Mouse (Mus musculus): ENCODE data around the gene Utp14b. TPM values are rescaled to one million over a fixed set of nuclear protein-coding genes. Genes with fewer than 3 reads are reported as not detected.

Gene Utp14b
- total and polyA plus RNA-seq, 3 experiments, result 6.5 to 9.6 TPM; not detected in 1

- peaks cover 6 to 15% of the 10 kb centered on the region in 2 experiments for H3K36me3 ChIP-seq (ENCODE audit: control insufficient read depth in 1 of 2, insufficient read depth in 2 of 2, low read length in 2 of 2)
- H3K79me2 ChIP-seq (ENCODE audit: control insufficient read depth, insufficient read depth, low read length, poor library complexity), result peaks cover 29% of the 10 kb centered on the region
- peaks cover 8 to 11% of the 10 kb centered on the region in 2 experiments; a peak in 3 of 4 replicates for H3K4me1 ChIP-seq (ENCODE audit: control insufficient read depth in 1 of 2, insufficient read depth in 2 of 2, low read length in 2 of 2)
- H3K9me3 ChIP-seq (replicated peaks; ENCODE audit: insufficient read depth, low read length), result no peaks in the 10 kb centered on the region
- no peak overlapping the region for H3K9ac ChIP-seq (ENCODE audit: control insufficient read depth, low read depth, low read length, poor library complexity, severe bottlenecking)
- H3K27ac ChIP-seq (ENCODE audit: control insufficient read depth, low read depth, low read length), result no peak overlapping the region
- H3K27me3 ChIP-seq (ENCODE audit: control insufficient read depth in 1 of 2, insufficient read depth in 2 of 2, low read length in 2 of 2), result no peaks in the 10 kb centered on the region
- DNase-seq (ENCODE audit: low read depth, low spot score), result no peak
- no peak overlapping the region for H3K4me3 ChIP-seq (ENCODE audit: control insufficient read depth in 1 of 2, insufficient read depth in 1 of 2, low read depth in 2 of 2, low read length in 2 of 2)
- no peak for TF ChIP-seq MAZ (IDR thresholded peaks at IDR 0.05; ENCODE audit: low read depth, low read length)
- TF ChIP-seq CHD1 (IDR thresholded peaks at IDR 0.05; ENCODE audit: low read depth, low read length), result no peak
- TF ChIP-seq NRF1 (IDR thresholded peaks at IDR 0.05; ENCODE audit: insufficient read depth, low read depth, low read length, poor library complexity, severe bottlenecking), result no peak
- TF ChIP-seq ZMIZ1 (IDR thresholded peaks at IDR 0.05; ENCODE audit: low read depth, low read length), result no peak
- no peak for TF ChIP-seq HCFC1 (IDR thresholded peaks at IDR 0.05; ENCODE audit: low read depth, low read length)
- TF ChIP-seq SMC3 (IDR thresholded peaks at IDR 0.05; ENCODE audit: low read depth, low read length), result no peak
- no peak for TF ChIP-seq MEF2A (IDR thresholded peaks at IDR 0.05; ENCODE audit: extremely low read depth, insufficient replicate concordance, low read depth, low read length, poor library complexity, severe bottlenecking)
- TF ChIP-seq GABPA (IDR thresholded peaks at IDR 0.05; ENCODE audit: low read depth, low read length), result no peak
- no peak for TF ChIP-seq NELFE (IDR thresholded peaks at IDR 0.05; ENCODE audit: low read depth, low read length)
- no peak for TF ChIP-seq BHLHE40 (IDR thresholded peaks at IDR 0.05; ENCODE audit: borderline replicate concordance, low read depth, low read length)
- TF ChIP-seq TBP (IDR thresholded peaks at IDR 0.05; ENCODE audit: low read depth, low read length), result no peak
- TF ChIP-seq MAX (IDR thresholded peaks at IDR 0.05; ENCODE audit: low read length), result no peak
Observed at GRCm38 (mm10) chr1:78664326-78664725, 6.5 kb downstream of the Utp14b start.

DNA sequence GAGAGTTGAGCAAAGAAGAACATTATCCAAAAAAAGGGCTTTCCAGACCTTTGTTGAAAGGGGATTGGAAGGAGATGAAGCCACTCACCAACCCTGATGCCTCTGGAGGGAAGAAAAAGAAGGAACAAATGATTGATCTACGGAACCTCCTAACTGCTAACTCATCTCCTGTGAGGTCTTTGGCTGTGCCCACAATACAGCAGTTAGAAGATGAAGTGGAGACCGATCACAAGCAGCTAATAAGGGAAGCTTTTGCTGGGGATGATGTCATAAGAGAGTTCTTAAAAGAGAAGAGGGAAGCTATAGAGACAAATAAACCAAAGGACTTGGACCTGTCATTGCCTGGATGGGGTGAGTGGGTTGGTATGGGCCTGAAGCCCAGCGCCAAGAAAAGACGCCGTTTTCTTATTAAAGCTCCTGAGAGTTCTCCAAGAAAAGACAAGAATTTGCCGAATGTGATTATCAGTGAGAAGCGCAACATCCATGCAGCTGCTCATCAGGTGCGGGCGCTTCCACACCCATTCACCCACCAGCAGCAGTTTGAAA, 8.2 kb downstream of the Utp14b start:
- Histone ChIP-seq H3K27me3 (ENCODE audit: control insufficient read depth in 1 of 2, insufficient read depth in 2 of 2, low read length in 2 of 2) (no peaks in the 10 kb centered on the region), H3K4me1 (ENCODE audit: control insufficient read depth in 1 of 2, insufficient read depth in 2 of 2, low read length in 2 of 2) (peaks cover under 1 to 2% of the 10 kb centered on the region in 2 experiments; a peak in 2 of 4 replicates), H3K36me3 (ENCODE audit: control insufficient read depth in 1 of 2, insufficient read depth in 2 of 2, low read length in 2 of 2) (peaks cover 0 to 6% of the 10 kb centered on the region in 2 experiments; a peak in 3 of 4 replicates), H3K9me3 (replicated peaks; ENCODE audit: insufficient read depth, low read length) (no peaks in the 10 kb centered on the region), H3K27ac (ENCODE audit: control insufficient read depth, low read depth, low read length) (no peak overlapping the region), H3K79me2 (ENCODE audit: control insufficient read depth, insufficient read depth, low read length, poor library complexity) (peaks cover 16% of the 10 kb centered on the region), H3K9ac (ENCODE audit: control insufficient read depth, low read depth, low read length, poor library complexity, severe bottlenecking) (no peak overlapping the region), H3K4me3 (ENCODE audit: control insufficient read depth in 1 of 2, insufficient read depth in 1 of 2, low read depth in 2 of 2, low read length in 2 of 2) (no peak overlapping the region)
- no peak for DNase-seq (ENCODE audit: low read depth, low spot score)
- no peak for TF ChIP-seq RAD21 (IDR thresholded peaks at IDR 0.05; ENCODE audit: low read depth, low read length)
- TF ChIP-seq MXI1 (IDR thresholded peaks at IDR 0.05; ENCODE audit: low read depth, low read length), result no peak
- no peak for TF ChIP-seq E2F4 (IDR thresholded peaks at IDR 0.05; ENCODE audit: borderline replicate concordance, low read depth, low read length)
- no peak for TF ChIP-seq JUND (IDR thresholded peaks at IDR 0.05; ENCODE audit: low read depth, low read length)
- no peak for TF ChIP-seq CHD2 (IDR thresholded peaks at IDR 0.05; ENCODE audit: low read length)
- TF ChIP-seq MYB (IDR thresholded peaks at IDR 0.05; ENCODE audit: low read depth, low read length), result no peak
- no peak for TF ChIP-seq GABPA (IDR thresholded peaks at IDR 0.05; ENCODE audit: low read depth, low read length)
- TF ChIP-seq NELFE (IDR thresholded peaks at IDR 0.05; ENCODE audit: low read depth, low read length), result no peak
- TF ChIP-seq CTCF (IDR thresholded peaks at IDR 0.05 in 2 of 3, conservative IDR thresholded peaks at IDR 0.05 in 1 of 3; ENCODE audit: control insufficient read depth in 1 of 3, insufficient read depth in 1 of 3, low read depth in 2 of 3, low read length in 3 of 3, poor library complexity in 1 of 3, severe bottlenecking in 1 of 3), result no peak
- TF ChIP-seq MAZ (IDR thresholded peaks at IDR 0.05; ENCODE audit: low read depth, low read length), result no peak
- no peak for TF ChIP-seq NRF1 (IDR thresholded peaks at IDR 0.05; ENCODE audit: insufficient read depth, low read depth, low read length, poor library complexity, severe bottlenecking)
- TF ChIP-seq POLR2A (IDR thresholded peaks at IDR 0.05; ENCODE audit: control insufficient read depth in 1 of 2, insufficient read depth in 1 of 2, low read depth in 1 of 2, low read length in 2 of 2, poor library complexity in 1 of 2), result no peak
- no peak for TF ChIP-seq ZNF384 (IDR thresholded peaks at IDR 0.05; ENCODE audit: low read depth, low read length)

Data from MEL (cell line).